Mouse (Mus musculus) cerebellum, adult 8-10 months (tissue): ENCODE data around the gene Cpeb4.

ENCODE experiments used
- DNase-seq: peaks from one replicate; pipeline ENCODE4 v3.0.0; 2022

The Cpeb4 gene

GRCm38 (mm10) chr11:31902251-31903001 is 30.4 kb downstream of the Cpeb4 start:
- no peak for DNase-seq

DNA sequence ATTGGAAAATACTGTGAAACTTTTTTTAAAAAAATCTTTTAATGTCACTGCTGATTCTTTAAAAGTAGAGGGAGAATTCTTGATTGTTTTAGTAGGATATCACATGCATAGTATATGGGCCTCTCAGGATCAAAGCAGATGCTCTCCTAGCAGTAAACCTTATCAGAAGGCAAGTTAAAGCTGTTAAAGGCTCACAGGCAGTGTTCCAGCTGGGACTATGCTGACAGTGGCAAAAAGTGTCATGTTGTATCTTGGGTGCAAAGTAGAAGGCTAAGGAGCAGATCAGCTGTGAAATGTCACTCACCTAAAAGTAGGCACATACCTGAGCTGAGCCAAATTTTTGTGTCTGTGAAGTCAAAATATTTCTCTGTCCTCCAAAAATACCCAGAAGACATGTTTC is 34.5 kb downstream of the Cpeb4 start:
- no peak for DNase-seq

- no peak for DNase-seq
Measured at GRCm38 (mm10) chr11:31907650-31908049, 35.6 kb downstream of the Cpeb4 start.

- DNase-seq: no peak
Measured at GRCm38 (mm10) chr11:31912958-31913357, 40.9 kb downstream of the Cpeb4 start.

DNA sequence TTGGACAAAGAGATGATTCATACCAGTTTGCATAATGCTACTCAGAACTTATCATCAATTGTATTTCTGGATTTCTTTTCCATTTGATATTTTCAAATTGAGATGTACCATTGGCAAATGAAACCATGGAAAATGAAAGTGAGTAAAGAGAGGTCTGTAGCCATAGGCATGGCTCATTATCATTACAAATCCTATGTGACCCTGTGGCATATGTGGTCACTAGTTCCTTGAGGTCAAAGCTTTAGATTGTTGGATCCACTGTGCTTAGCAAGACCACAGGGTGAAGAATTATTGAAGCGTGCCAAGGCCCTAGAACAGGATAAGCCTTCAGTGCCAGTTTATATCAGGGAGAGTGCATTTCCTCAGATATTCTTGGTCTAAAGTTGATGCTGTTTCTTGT is 45.8 kb downstream of the Cpeb4 start:
- DNase-seq: no peak

- DNase-seq: no peak
Measured at GRCm38 (mm10) chr11:31930051-31930450, 58.0 kb downstream of the Cpeb4 start.

- no peak for DNase-seq
Measured at GRCm38 (mm10) chr11:31935652-31936051, 63.6 kb downstream of the Cpeb4 start.

GRCm38 (mm10) chr11:31936910-31937525 is 65.0 kb downstream of the Cpeb4 start:
- DNase-seq: no peak

DNA sequence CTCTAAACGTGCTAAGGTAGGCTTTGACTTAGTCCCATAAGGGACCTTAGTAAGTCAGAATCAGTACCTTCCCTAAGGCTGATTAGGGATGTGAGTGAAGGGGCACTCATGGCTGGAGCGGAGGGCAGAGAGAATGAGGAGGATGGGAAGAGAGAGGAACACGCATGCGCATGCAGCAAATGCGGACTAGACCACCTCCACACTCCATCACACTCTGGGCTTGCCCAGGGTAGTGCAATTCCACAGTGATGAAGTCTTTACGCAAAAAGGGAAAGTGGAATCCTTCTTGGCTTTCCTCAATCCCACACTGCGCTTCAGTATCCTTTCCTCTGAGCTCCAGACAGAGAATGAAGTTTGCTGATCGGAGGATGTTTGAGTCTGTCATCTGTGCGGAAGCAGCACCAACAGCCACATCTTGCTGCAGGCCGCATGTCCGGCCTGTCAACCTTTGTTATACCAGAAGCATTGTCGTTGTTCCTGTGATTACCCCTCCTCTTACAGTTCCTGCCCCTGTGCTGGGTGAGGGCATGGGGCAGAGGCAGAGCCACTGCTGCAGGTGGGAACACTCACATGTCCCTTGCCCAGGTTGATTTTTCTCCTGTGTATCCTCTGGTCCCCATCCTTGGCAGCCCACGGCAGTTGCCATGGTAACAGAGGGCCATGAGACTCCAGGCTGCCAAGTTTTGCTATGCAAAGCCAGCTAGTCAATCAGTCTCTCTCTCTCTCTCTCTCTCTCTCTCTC is 69.1 kb downstream of the Cpeb4 start:
- peak; percentile 51 for DNase-seq

- DNase-seq: no peak
Measured at GRCm38 (mm10) chr11:31941640-31942638, 69.9 kb downstream of the Cpeb4 start.

- no peak for DNase-seq
Measured at GRCm38 (mm10) chr11:31945471-31945870, 73.5 kb downstream of the Cpeb4 start.

GRCm38 (mm10) chr11:31948462-31949330 is 76.7 kb downstream of the Cpeb4 start:
- no peak for DNase-seq

DNA sequence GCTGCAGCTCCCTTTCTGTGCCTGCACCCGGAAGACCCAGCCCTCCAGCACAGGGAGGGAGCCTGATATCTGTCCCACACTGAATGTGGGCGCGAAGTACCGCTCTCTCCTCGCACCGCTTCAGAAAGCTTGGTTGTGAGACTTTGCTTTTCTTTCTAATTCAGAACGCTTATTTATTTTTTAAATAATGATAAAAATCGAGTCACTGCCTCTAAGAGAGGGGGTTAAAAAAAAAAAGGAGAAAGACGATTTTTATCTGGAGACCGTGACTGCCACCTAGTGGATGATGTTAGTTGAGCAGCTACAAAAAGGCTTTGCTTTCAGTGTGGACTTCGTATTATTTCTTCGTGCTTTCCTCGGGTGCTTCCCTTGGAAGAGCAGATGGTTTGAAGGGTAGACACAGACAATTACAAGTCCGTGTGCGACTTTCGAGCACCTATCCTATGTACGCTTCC is 77.3 kb downstream of the Cpeb4 start:
- DNase-seq: peak; percentile 82

- DNase-seq: no peak
Measured at GRCm38 (mm10) chr11:31960071-31960470, 88.1 kb downstream of the Cpeb4 start.

DNA sequence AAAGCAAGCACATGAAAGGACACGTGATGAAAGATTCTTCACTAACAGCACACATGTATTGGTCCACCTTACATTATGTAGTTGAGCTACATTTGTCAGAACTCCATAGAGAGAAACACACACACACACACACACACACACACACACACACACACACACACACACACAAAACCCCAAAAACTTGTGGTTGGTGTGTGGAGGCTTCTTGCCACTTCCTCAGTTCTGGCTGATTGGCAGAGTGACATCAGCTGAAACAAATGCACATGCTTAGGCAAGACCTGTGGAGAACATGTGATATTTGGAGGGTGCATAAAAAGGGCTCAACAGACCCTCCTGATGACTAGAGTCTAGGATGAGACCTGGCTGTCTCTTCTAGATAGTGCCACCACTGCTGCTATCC is 92.0 kb downstream of the Cpeb4 start:
- DNase-seq: no peak

- DNase-seq: peak; percentile 20
Measured at GRCm38 (mm10) chr11:31965256-31966134, 93.5 kb downstream of the Cpeb4 start, which contains the start of gene 4930524B15Rik. Gene 4930524B15Rik, plus strand, starts transcription at chr11:31965592.

- DNase-seq: no peak
Measured at GRCm38 (mm10) chr11:31974132-31974531, 102.1 kb downstream of the Cpeb4 start.

DNA sequence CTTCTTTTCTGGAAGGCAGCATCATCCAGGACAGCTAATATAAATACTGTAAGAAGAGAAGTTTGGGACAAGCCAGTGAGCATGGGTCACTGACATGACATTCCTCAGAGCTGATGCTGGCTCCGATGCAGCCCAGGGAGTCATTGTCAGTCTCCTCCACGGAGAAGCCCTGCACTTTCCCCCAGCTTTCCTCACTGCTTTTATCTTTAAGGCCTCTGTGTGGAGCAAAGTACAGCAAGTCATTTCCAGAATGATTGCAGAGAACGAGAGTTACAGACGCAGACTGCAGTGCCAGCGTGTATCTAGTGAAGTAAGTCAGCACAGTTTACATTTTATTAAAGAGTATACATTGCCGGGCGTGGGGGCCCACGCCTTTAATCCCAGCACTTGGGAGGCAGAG is 102.8 kb downstream of the Cpeb4 start:
- no peak for DNase-seq

DNA sequence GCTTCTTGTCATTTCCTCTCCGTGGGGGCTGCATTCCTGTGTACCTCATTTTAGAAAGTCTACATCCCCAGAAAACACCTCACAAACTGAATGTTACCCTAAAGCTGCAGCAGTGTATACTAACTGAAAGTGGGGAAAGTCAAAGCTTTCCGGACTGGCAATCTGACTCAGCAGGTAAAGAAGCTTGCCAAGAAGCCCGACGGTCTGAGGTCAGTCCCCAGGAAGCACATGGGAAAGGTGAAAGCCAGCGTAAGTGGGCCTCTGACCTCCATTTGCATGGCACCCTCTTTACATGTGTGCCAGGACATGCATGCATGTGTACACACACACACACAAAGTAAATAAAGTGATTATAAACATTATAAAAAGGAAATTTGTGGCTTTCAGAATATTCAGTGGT is 103.7 kb downstream of the Cpeb4 start:
- no peak for DNase-seq

GRCm38 (mm10) chr11:31976137-31976536 is 104.1 kb downstream of the Cpeb4 start:
- no peak for DNase-seq
